Mouse (Mus musculus): ENCODE measurements around the gene Ctnnd2.

Gene Ctnnd2

GRCm38 (mm10) chr15:30515425-30515824, 343.0 kb downstream of the Ctnnd2 start:
- DNase-seq (ENCODE audit: low spot score): peak; percentile 3

- DNase-seq (ENCODE audit: low spot score): no peak
Measured at GRCm38 (mm10) chr15:30541459-30541858, 369.1 kb downstream of the Ctnnd2 start.

- DNase-seq (ENCODE audit: low spot score): no peak
Measured at GRCm38 (mm10) chr15:30548263-30548662, 375.9 kb downstream of the Ctnnd2 start.

GRCm38 (mm10) chr15:30550956-30551355, 378.6 kb downstream of the Ctnnd2 start:
- DNase-seq (ENCODE audit: low spot score): no peak

GRCm38 (mm10) chr15:30553910-30554406, 381.6 kb downstream of the Ctnnd2 start:
- no peak for DNase-seq (ENCODE audit: low spot score)

- no peak for DNase-seq (ENCODE audit: low spot score)
Measured at GRCm38 (mm10) chr15:30555787-30556186, 383.4 kb downstream of the Ctnnd2 start.

GRCm38 (mm10) chr15:30562375-30562774, 390.0 kb downstream of the Ctnnd2 start:
- DNase-seq (ENCODE audit: low spot score): no peak

- DNase-seq (ENCODE audit: low spot score): no peak
Measured at GRCm38 (mm10) chr15:30564594-30564993, 392.2 kb downstream of the Ctnnd2 start.

- DNase-seq (ENCODE audit: low spot score): no peak
Measured at GRCm38 (mm10) chr15:30570254-30570800, 397.9 kb downstream of the Ctnnd2 start.

- no peak for DNase-seq (ENCODE audit: low spot score)
Measured at GRCm38 (mm10) chr15:30587446-30587845, 415.1 kb downstream of the Ctnnd2 start.

- no peak for DNase-seq (ENCODE audit: low spot score)
Measured at GRCm38 (mm10) chr15:30590865-30591264, 418.5 kb downstream of the Ctnnd2 start.

- no peak for DNase-seq (ENCODE audit: low spot score)
Measured at GRCm38 (mm10) chr15:30595507-30595906, 423.1 kb downstream of the Ctnnd2 start.

- no peak for DNase-seq (ENCODE audit: low spot score)
Measured at GRCm38 (mm10) chr15:30610613-30611012, 438.2 kb downstream of the Ctnnd2 start.

GRCm38 (mm10) chr15:30615451-30615850, 443.1 kb downstream of the Ctnnd2 start:
- no peak for DNase-seq (ENCODE audit: low spot score)

GRCm38 (mm10) chr15:30616861-30617260, 444.5 kb downstream of the Ctnnd2 start:
- no peak for DNase-seq (ENCODE audit: low spot score)

GRCm38 (mm10) chr15:30617932-30618331, 445.5 kb downstream of the Ctnnd2 start:
- DNase-seq (ENCODE audit: low spot score): no peak

GRCm38 (mm10) chr15:30628524-30628923, 456.1 kb downstream of the Ctnnd2 start:
- DNase-seq (ENCODE audit: low spot score): no peak

GRCm38 (mm10) chr15:30632113-30632735, 459.8 kb downstream of the Ctnnd2 start:
- DNase-seq (ENCODE audit: low spot score): no peak

GRCm38 (mm10) chr15:30633917-30634316, 461.5 kb downstream of the Ctnnd2 start:
- no peak for DNase-seq (ENCODE audit: low spot score)

GRCm38 (mm10) chr15:30634522-30634921, 462.1 kb downstream of the Ctnnd2 start:
- no peak for DNase-seq (ENCODE audit: low spot score)

GRCm38 (mm10) chr15:30640651-30641050, 468.3 kb downstream of the Ctnnd2 start:
- no peak for DNase-seq (ENCODE audit: low spot score)

- DNase-seq (ENCODE audit: low spot score): no peak
Measured at GRCm38 (mm10) chr15:30645688-30646087, 473.3 kb downstream of the Ctnnd2 start.

- peak; percentile 33 for DNase-seq (ENCODE audit: low spot score)
Measured at GRCm38 (mm10) chr15:30646501-30647431, 474.4 kb downstream of the Ctnnd2 start.

All from urinary bladder, postnatal 14 days (tissue).